Mouse (Mus musculus) embryonic facial prominence, embryonic 15.5 days (tissue): ENCODE results near the gene Pfdn5. TPM values are rescaled to one million over a fixed set of nuclear protein-coding genes. Genes with fewer than 3 reads are reported as not detected.

Experiments
- ATAC-seq: fragments of 200-750 bp; cut with Nextera tagmentation; 2 replicates; pipeline ENCODE4 v1.8.0; 2017; ENCODE audit warnings: low read depth, moderate TSS enrichment; ENCODE audit not compliant: insufficient number of reproducible peaks, low FRiP score, low TSS enrichment
- H3K27ac ChIP-seq: fragments of 300-500 bp; sonication (generic); replicated peaks from 2 replicates; pipeline ENCODE4 v1.5.1; 2015; ENCODE audit warnings: mild to moderate bottlenecking, inconsistent platforms
- H3K27me3 ChIP-seq: fragments of 300-500 bp; sonication (generic); 2 replicates; pipeline ENCODE4 v1.6.1; 2015; ENCODE audit warnings: inconsistent platforms
- H3K36me3 ChIP-seq: fragments of 300-500 bp; sonication (generic); 2 replicates; pipeline ENCODE4 v1.6.1; 2015; ENCODE audit warnings: mild to moderate bottlenecking, inconsistent platforms
- H3K4me1 ChIP-seq: fragments of 300-500 bp; sonication (generic); 2 replicates; pipeline ENCODE4 v1.6.1; 2015; ENCODE audit warnings: inconsistent platforms
- H3K4me2 ChIP-seq: fragments of 300-500 bp; sonication (generic); replicated peaks from 2 replicates; pipeline ENCODE4 v1.6.1; 2015; ENCODE audit warnings: mild to moderate bottlenecking, inconsistent platforms
- H3K4me3 ChIP-seq: fragments of 300-500 bp; sonication (generic); replicated peaks from 2 replicates; pipeline ENCODE4 v1.5.1; 2015; ENCODE audit warnings: mild to moderate bottlenecking, inconsistent platforms
- H3K9ac ChIP-seq: fragments of 300-500 bp; sonication (generic); 2 replicates; pipeline ENCODE4 v1.6.1; 2015; ENCODE audit warnings: inconsistent platforms
- H3K9me3 ChIP-seq: fragments of 300-500 bp; sonication (generic); replicated peaks from 2 replicates; pipeline ENCODE4 v1.6.1; 2016; ENCODE audit warnings: inconsistent platforms
- WGBS: fragments of 180-500 bp; shearing (Covaris S2); methylation state at CpG from one replicate; pipeline ENCODE4 v1.1.7; 2015; 5-methylcytosine and 5-hydroxymethylcytosine counted together
- polyA plus RNA-seq: library from polyadenylated mRNA; unstranded; fragments of >200 nt; fragmentation: Nextera tagmentation; extraction: Ambion mirVana; gene quantifications from 2 replicates; pipeline ENCODE4 v1.2.1, GENCODE M21; 2015

Gene Pfdn5
- 398 and 407 TPM in 2 replicates for polyA plus RNA-seq

GRCm38 (mm10) chr15:102326022-102326576 lies at the start of gene Pfdn5:
Gene Pfdn5, plus strand, starts transcription at chr15:102326116.
- WGBS, result 0% methylated on average over 40 of the region's 40 CpGs
- Histone ChIP-seq H3K9ac (peak within 1 kb of the TSS; percentile 83), H3K9me3 (no peaks in the 10 kb centered on the region), H3K27ac (peak within 1 kb of the TSS; percentile 84), H3K36me3 (peaks cover 56% of the 10 kb centered on the region), H3K4me3 (peak within 1 kb of the TSS; percentile 65), H3K27me3 (no peaks in the 10 kb centered on the region), H3K4me2 (peak within 1 kb of the TSS; percentile 55), H3K4me1 (peaks cover 15% of the 10 kb centered on the region)
- peak; percentile 84 for ATAC-seq

- WGBS, result 34% methylated on average over 7 of the region's 7 CpGs
- Histone ChIP-seq H3K27me3 (no peaks in the 10 kb centered on the region), H3K4me3 (peak overlapping the region; percentile 94), H3K4me1 (peaks cover 26% of the 10 kb centered on the region), H3K4me2 (peak overlapping the region; percentile 87), H3K9ac (peak overlapping the region; percentile 53), H3K36me3 (peaks cover 19% of the 10 kb centered on the region), H3K9me3 (no peaks in the 10 kb centered on the region), H3K27ac (peak overlapping the region; percentile 95)
- no peak for ATAC-seq
Observed at GRCm38 (mm10) chr15:102278726-102279091, 47.2 kb upstream of the Pfdn5 start.

- H3K9me3 ChIP-seq, result no peaks in the 10 kb centered on the region
- peak; percentile 94 for ATAC-seq
- H3K36me3 ChIP-seq, result peaks cover 19% of the 10 kb centered on the region
- H3K4me3 ChIP-seq, result peak within 1 kb of the TSS; percentile 94
- peak within 1 kb of the TSS; percentile 95 for H3K27ac ChIP-seq
- H3K4me1 ChIP-seq, result peaks cover 26% of the 10 kb centered on the region
- peak within 1 kb of the TSS; percentile 87 for H3K4me2 ChIP-seq
- no peaks in the 10 kb centered on the region for H3K27me3 ChIP-seq
- under 1% methylated on average over 65 of the region's 65 CpGs for WGBS
- H3K9ac ChIP-seq, result peak within 1 kb of the TSS; percentile 85
Observed at GRCm38 (mm10) chr15:102279092-102279782, 46.7 kb upstream of the Pfdn5 start, which contains the start of gene Mfsd5. Gene Mfsd5, plus strand, starts transcription at chr15:102279454.

GRCm38 (mm10) chr15:102279783-102280520 lies 46.0 kb upstream of the Pfdn5 start:
- H3K36me3 ChIP-seq, result peaks cover 22% of the 10 kb centered on the region
- ATAC-seq, result peak; percentile 43
- H3K9me3 ChIP-seq, result no peaks in the 10 kb centered on the region
- H3K27me3 ChIP-seq, result no peaks in the 10 kb centered on the region
- H3K27ac ChIP-seq, result peak overlapping the region; percentile 95
- peak overlapping the region; percentile 87 for H3K4me2 ChIP-seq
- H3K4me3 ChIP-seq, result peak overlapping the region; percentile 94
- peaks cover 26% of the 10 kb centered on the region for H3K4me1 ChIP-seq
- WGBS, result 28% methylated on average over 13 of the region's 13 CpGs
- peak overlapping the region; percentile 85 for H3K9ac ChIP-seq

- WGBS, result 93% methylated on average over 19 of the region's 19 CpGs
- Histone ChIP-seq H3K27me3 (no peaks in the 10 kb centered on the region), H3K4me3 (peak overlapping the region; percentile 94), H3K9me3 (no peaks in the 10 kb centered on the region), H3K36me3 (peaks cover 22% of the 10 kb centered on the region), H3K9ac (0 out of 2 replicates have a peak overlapping the region, but pooled peaks have one; percentile 85), H3K4me1 (peaks cover 26% of the 10 kb centered on the region), H3K4me2 (peak overlapping the region; percentile 87), H3K27ac (peak overlapping the region; percentile 95)
- no peak for ATAC-seq
Observed at GRCm38 (mm10) chr15:102280623-102281022, 45.3 kb upstream of the Pfdn5 start.

- Histone ChIP-seq H3K9ac (no peak overlapping the region), H3K27ac (peak overlapping the region; percentile 11; the same call in 1 of the 2 replicates), H3K4me3 (no peak overlapping the region), H3K4me2 (no peak overlapping the region), H3K9me3 (no peaks in the 10 kb centered on the region), H3K4me1 (peaks cover 26% of the 10 kb centered on the region), H3K36me3 (peaks cover 22% of the 10 kb centered on the region), H3K27me3 (no peaks in the 10 kb centered on the region)
- WGBS, result 71% methylated on average over 8 of the region's 8 CpGs
- no peak for ATAC-seq
Observed at GRCm38 (mm10) chr15:102282463-102283292, 43.2 kb upstream of the Pfdn5 start.

GRCm38 (mm10) chr15:102283648-102284047 lies 42.3 kb upstream of the Pfdn5 start:
- H3K36me3 ChIP-seq, result peaks cover 22% of the 10 kb centered on the region
- H3K9me3 ChIP-seq, result no peaks in the 10 kb centered on the region
- ATAC-seq, result no peak
- peaks cover 24% of the 10 kb centered on the region for H3K4me1 ChIP-seq
- no peak overlapping the region for H3K4me2 ChIP-seq
- no peaks in the 10 kb centered on the region for H3K27me3 ChIP-seq
- 78% methylated on average over 3 of the region's 3 CpGs for WGBS
- H3K4me3 ChIP-seq, result no peak overlapping the region
- no peak overlapping the region for H3K9ac ChIP-seq
- H3K27ac ChIP-seq, result no peak overlapping the region

GRCm38 (mm10) chr15:102287395-102287794 lies 38.5 kb upstream of the Pfdn5 start:
- H3K27me3 ChIP-seq, result no peaks in the 10 kb centered on the region
- no peaks in the 10 kb centered on the region for H3K4me1 ChIP-seq
- H3K4me2 ChIP-seq, result no peak overlapping the region
- H3K36me3 ChIP-seq, result 0 out of 2 replicates have a peak, but pooled peaks cover 3% of the 10 kb centered on the region
- H3K9me3 ChIP-seq, result no peaks in the 10 kb centered on the region
- no peak overlapping the region for H3K27ac ChIP-seq
- no peak overlapping the region for H3K4me3 ChIP-seq
- no peak for ATAC-seq
- H3K9ac ChIP-seq, result no peak overlapping the region

GRCm38 (mm10) chr15:102295633-102296367 lies 30.1 kb upstream of the Pfdn5 start, which contains the start of gene Espl1:
Gene Espl1, plus strand, starts transcription at chr15:102296266.
- ATAC-seq, result peak; percentile 97

GRCm38 (mm10) chr15:102296368-102297006 lies 29.4 kb upstream of the Pfdn5 start:
- Histone ChIP-seq H3K27me3 (no peaks in the 10 kb centered on the region), H3K27ac (no peak overlapping the region), H3K36me3 (peaks cover 29% of the 10 kb centered on the region), H3K9me3 (no peaks in the 10 kb centered on the region), H3K9ac (peak overlapping the region; percentile 28), H3K4me2 (peak overlapping the region; percentile 93), H3K4me3 (peak overlapping the region; percentile 82), H3K4me1 (peaks cover 10% of the 10 kb centered on the region)
- 3% methylated on average over 24 of the region's 24 CpGs for WGBS
- no peak for ATAC-seq

More at GRCm38 (mm10) chr15:102295633-102296367, 30.1 kb upstream of the Pfdn5 start, which contains the start of gene Espl1:
- Histone ChIP-seq H3K27ac (no peak within 1 kb of the TSS), H3K9ac (peak within 1 kb of the TSS; percentile 28), H3K36me3 (peaks cover 22% of the 10 kb centered on the region), H3K27me3 (no peaks in the 10 kb centered on the region), H3K4me3 (peak within 1 kb of the TSS; percentile 82), H3K4me1 (peaks cover 10% of the 10 kb centered on the region), H3K9me3 (no peaks in the 10 kb centered on the region), H3K4me2 (peak within 1 kb of the TSS; percentile 93)
- WGBS, result 6% methylated on average over 25 of the region's 25 CpGs
